Mouse (Mus musculus) hindbrain, embryonic 12.5 days (tissue): ENCODE results near the gene Tank. TPM values are rescaled to one million over a fixed set of nuclear protein-coding genes. Genes with fewer than 3 reads are reported as not detected.

Experiments
- ATAC-seq: fragments of 200-750 bp; cut with Nextera tagmentation; 2 replicates; pipeline ENCODE4 v1.8.0; 2017; ENCODE audit warnings: moderate TSS enrichment; ENCODE audit not compliant: low FRiP score
- H3K27ac ChIP-seq: fragments of 300-500 bp; sonication (generic); 2 replicates; pipeline ENCODE4 v1.5.1; 2016; ENCODE audit warnings: mild to moderate bottlenecking
- H3K27me3 ChIP-seq: fragments of 300-500 bp; sonication (generic); 2 replicates; pipeline ENCODE4 v1.6.1; 2016; ENCODE audit warnings: mild to moderate bottlenecking
- H3K36me3 ChIP-seq: fragments of 300-500 bp; sonication (generic); 2 replicates; pipeline ENCODE4 v1.6.1; 2016; ENCODE audit warnings: mild to moderate bottlenecking
- H3K4me1 ChIP-seq: fragments of 300-500 bp; sonication (generic); 2 replicates; pipeline ENCODE4 v1.6.1; 2016
- H3K4me2 ChIP-seq: fragments of 300-500 bp; sonication (generic); replicated peaks from 2 replicates; pipeline ENCODE4 v1.6.1; 2016; ENCODE audit warnings: mild to moderate bottlenecking
- H3K4me3 ChIP-seq: fragments of 300-500 bp; sonication (generic); 2 replicates; pipeline ENCODE4 v1.5.1; 2016; ENCODE audit warnings: mild to moderate bottlenecking
- H3K9ac ChIP-seq: fragments of 300-500 bp; sonication (generic); 2 replicates; pipeline ENCODE4 v1.6.1; 2016; ENCODE audit warnings: mild to moderate bottlenecking, moderate library complexity
- H3K9me3 ChIP-seq: fragments of 300-500 bp; sonication (generic); replicated peaks from 2 replicates; pipeline ENCODE4 v1.6.1; 2016; ENCODE audit warnings: mild to moderate bottlenecking
- WGBS: fragments of 180-500 bp; shearing (Covaris S2); methylation state at CpG from one replicate; pipeline ENCODE4 v1.1.7; 2016; 5-methylcytosine and 5-hydroxymethylcytosine counted together
- polyA plus RNA-seq: library from polyadenylated mRNA; unstranded; fragments of >200 nt; fragmentation: Nextera tagmentation; extraction: Ambion mirVana; gene quantifications from 2 replicates; pipeline ENCODE4 v1.2.1, GENCODE M21; 2016

Tank gene
- polyA plus RNA-seq, 1 experiment from 2014 or later, result 26.0 TPM

DNA sequence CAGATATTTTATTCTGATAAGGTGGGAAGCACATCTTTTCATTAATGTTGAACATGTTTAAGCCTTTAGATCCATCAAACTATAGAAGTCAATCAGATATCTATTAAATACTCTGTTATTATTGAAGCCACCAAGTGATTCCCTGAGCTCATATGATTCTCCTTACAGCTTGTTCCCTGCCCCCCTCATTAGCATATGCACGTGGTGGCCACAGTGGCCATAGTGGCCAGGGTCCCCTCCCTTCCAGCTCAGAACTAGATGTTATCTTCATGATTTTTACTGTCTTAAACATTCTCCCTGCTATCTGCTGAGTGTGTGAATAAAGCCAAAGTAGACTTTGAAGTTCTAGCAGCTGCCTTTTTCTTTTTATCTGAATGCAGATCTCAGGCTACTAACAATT is 17.3 kb upstream of the Tank start:
- peaks cover 4% of the 10 kb centered on the region; the same call in 1 of the 2 replicates for H3K4me1 ChIP-seq
- no peak overlapping the region for H3K27ac ChIP-seq
- H3K9ac ChIP-seq, result no peak overlapping the region
- no peak overlapping the region for H3K4me2 ChIP-seq
- no peak overlapping the region for H3K4me3 ChIP-seq
- no peaks in the 10 kb centered on the region for H3K27me3 ChIP-seq
- no peak for ATAC-seq
- no peaks in the 10 kb centered on the region for H3K36me3 ChIP-seq
- 3% methylated on average over 1 of the region's 1 CpGs for WGBS
- H3K9me3 ChIP-seq, result no peaks in the 10 kb centered on the region

DNA sequence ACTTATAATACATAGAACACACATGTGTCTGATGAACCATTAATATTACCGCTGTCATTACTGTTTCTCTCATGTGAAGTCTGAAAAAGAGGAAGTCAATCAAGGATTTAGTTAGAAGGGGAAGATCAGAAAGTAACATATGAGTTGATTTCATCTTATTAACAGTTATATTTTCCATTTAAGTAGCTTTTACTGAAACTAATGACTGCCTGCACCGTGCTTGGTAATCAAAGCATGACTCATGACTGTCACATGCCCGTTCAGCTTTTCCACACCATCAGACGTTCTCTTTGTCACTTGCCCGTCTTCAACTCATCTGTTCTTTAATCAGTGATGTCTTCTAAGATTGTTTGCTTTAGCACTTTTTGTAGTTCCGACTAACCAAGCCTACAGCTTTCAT is 15.2 kb upstream of the Tank start:
- WGBS, result 82% methylated on average over 6 of the region's 6 CpGs
- no peak overlapping the region for H3K4me2 ChIP-seq
- no peak overlapping the region for H3K9ac ChIP-seq

DNA sequence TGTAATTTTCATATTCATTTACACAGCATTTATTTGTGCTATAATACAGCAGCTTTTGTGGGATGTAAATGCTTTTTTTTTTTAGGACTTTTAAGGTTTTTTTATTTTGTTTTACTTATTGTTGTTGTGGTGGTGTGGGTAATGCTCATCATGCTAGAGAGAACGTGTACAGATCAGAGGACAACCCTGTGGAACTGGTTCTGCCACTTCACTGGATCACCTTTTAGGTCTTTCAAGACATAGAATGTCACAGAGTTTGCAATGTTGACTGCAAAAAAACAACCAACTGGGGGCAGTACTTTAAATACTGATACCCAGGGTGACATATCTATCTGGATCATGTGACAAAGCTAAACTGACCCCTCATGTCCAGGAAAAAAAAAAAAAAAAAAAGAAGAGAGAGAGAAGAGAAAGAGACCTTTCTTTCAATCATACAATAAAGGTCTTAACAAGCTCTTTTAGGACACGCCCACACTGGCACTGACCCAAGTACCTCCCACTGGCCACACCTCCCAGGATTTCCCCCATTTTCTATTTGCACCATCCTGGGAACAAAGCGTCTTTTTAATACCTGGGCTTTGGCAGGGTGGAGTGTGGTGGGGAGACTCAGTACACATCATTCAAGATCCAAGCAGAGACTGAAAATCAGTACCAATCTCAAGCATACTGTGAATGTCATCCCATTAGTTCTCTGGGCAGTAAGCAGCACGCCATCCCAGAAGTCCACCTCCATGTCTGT is 11.2 kb upstream of the Tank start:
- no peak overlapping the region for H3K4me2 ChIP-seq
- no peaks in the 10 kb centered on the region for H3K9me3 ChIP-seq
- no peak overlapping the region for H3K4me3 ChIP-seq
- H3K4me1 ChIP-seq, result no peaks in the 10 kb centered on the region
- 77% methylated on average over 4 of the region's 4 CpGs for WGBS
- no peak overlapping the region for H3K27ac ChIP-seq
- ATAC-seq, result no peak
- H3K36me3 ChIP-seq, result no peaks in the 10 kb centered on the region
- no peaks in the 10 kb centered on the region for H3K27me3 ChIP-seq
- no peak overlapping the region for H3K9ac ChIP-seq

More for the DNA sequence above, 15.2 kb upstream of the Tank start:
- Histone ChIP-seq H3K4me3 (no peak overlapping the region), H3K9me3 (no peaks in the 10 kb centered on the region), H3K27me3 (no peaks in the 10 kb centered on the region), H3K36me3 (no peaks in the 10 kb centered on the region), H3K4me1 (peaks cover 2% of the 10 kb centered on the region; the same call in 1 of the 2 replicates), H3K27ac (no peak overlapping the region)
- ATAC-seq, result no peak

DNA sequence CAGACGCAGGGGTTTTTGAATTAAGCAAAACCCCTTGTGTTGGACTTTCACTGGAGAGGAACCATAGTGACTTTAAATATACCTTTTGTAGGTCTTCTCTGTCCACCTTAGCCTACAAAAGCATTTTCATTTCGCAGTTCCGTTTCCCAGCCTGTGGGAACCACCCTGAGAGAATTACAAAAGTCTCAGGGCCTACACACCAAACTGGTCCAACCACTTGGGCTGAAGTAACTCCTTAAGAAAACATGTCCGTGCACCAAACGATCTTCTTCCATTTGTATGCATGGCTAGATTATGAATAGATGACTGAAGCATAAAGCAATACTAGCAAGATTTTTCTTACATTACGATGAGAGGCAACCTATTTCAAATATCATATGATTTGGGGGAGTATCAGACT is 9.2 kb upstream of the Tank start:
- no peaks in the 10 kb centered on the region for H3K4me1 ChIP-seq
- no peaks in the 10 kb centered on the region for H3K9me3 ChIP-seq
- H3K27me3 ChIP-seq, result no peaks in the 10 kb centered on the region
- no peak overlapping the region for H3K27ac ChIP-seq
- ATAC-seq, result no peak
- H3K36me3 ChIP-seq, result no peaks in the 10 kb centered on the region
- no peak overlapping the region for H3K4me2 ChIP-seq
- no peak overlapping the region for H3K4me3 ChIP-seq
- H3K9ac ChIP-seq, result no peak overlapping the region
- WGBS, result 88% methylated on average over 6 of the region's 6 CpGs

DNA sequence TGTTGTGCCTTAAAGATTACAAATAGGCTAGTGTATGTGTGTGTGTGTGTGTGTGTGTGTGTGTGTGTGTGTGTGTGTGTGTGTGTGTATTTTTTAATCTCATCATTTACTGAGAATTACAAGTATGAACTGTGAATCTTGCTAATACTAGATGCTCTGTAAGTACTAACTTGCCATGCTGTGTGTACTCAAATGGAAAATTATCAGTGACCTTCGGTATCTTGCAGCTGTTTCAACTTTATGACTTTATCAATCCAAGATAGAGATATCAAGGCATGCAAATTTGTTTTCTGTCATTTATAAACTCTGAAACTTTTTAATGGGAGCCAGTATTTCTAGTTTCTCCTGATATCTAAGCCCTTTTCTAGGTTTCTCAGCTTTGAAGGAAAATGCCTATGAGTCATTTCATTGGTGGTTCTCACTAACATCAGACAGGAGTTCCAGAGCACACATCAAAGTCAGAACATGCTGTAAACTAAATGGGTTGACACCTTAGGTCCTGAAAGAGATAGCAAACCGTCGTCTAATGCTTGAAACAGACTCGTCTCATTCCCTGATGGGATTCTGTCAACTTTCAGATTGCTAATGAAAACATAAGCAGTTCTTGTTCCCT is 6.9 kb upstream of the Tank start:
- no peaks in the 10 kb centered on the region for H3K36me3 ChIP-seq
- no peak overlapping the region for H3K4me3 ChIP-seq
- no peak overlapping the region for H3K9ac ChIP-seq
- no peaks in the 10 kb centered on the region for H3K4me1 ChIP-seq
- no peak for ATAC-seq
- WGBS, result 74% methylated on average over 4 of the region's 4 CpGs
- no peaks in the 10 kb centered on the region for H3K27me3 ChIP-seq
- no peak overlapping the region for H3K27ac ChIP-seq
- no peak overlapping the region for H3K4me2 ChIP-seq
- H3K9me3 ChIP-seq, result no peaks in the 10 kb centered on the region

DNA sequence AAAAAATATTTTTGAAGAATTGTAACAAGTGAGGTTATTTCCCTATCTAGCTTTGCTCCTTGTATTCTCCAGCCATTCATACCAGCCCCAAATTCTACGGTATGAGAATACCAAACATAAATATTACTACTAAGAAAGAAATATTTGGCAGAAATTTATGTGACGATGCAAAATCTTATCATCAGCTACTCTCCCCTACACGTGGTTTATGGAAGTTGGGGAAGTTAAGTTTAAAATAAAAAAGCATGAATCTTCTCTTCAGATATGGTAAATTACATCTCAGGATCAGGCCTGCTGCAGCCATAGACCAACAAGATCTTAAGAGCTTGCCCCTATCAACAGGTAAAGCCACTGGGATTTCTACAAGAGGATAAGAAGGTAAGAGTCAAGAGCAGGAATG is 1.9 kb upstream of the Tank start:
- no peak overlapping the region for H3K27ac ChIP-seq
- H3K4me3 ChIP-seq, result no peak overlapping the region
- H3K9ac ChIP-seq, result no peak overlapping the region
- H3K4me2 ChIP-seq, result no peak overlapping the region
- 91% methylated on average over 3 of the region's 3 CpGs for WGBS
- no peaks in the 10 kb centered on the region for H3K4me1 ChIP-seq
- H3K36me3 ChIP-seq, result no peaks in the 10 kb centered on the region
- ATAC-seq, result no peak
- H3K27me3 ChIP-seq, result no peaks in the 10 kb centered on the region
- no peaks in the 10 kb centered on the region for H3K9me3 ChIP-seq

DNA sequence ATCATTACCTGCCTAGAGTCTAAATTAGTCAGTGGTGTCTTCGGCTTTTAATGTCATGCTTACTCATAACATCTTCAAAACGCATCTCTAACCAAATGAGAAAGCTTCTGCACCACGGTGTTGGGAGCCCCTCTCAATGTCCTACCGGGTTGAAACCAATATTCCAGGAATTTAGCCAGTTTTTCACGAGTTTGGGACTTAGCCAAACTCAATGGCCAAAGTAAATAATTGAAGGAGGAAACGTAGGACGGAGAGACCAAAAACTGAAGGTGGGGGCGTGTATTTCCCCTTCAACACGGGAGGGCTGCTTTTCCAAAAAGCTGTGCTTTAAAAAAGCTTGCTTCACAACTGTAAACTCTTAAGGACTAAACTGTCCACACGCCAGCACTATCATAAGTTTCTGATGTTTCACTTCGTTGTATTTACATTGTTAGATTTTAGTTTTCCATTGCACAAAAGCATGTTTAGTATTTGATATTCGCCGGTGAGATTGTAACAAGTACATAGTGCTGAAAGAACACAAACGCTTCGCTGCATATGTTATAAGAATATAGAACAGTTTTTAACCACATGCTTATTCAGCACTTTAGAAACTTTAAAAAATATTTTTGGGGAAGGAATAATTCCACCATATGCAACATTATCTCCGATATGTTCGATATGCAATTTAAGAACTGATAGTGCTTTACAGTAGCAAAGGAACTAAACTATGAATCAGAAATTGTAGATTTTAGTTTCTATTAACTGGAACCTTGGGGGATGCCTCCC is 1.3 kb upstream of the Tank start:
- H3K9ac ChIP-seq, result no peak overlapping the region
- no peak for ATAC-seq

DNA sequence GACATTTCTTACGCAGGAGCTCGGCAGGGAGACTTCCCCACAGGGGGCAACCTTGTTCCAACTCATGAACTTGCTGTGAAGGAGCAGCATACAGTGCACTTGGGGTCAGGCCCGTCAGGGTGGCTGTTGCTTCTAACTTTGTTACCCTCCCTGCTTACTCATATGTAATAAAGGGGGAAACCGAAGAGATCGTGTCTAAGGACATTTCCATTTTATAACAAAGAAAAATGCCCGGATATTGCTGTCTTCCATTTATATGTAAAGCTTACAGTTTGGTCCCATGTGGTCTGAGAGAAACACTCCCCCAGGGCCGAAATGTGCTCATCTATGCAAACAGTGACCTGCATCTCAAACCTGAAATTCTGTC is 706 bp upstream of the Tank start:
- ATAC-seq, result no peak

More for the DNA sequence above, 1.3 kb upstream of the Tank start:
- Histone ChIP-seq H3K36me3 (no peaks in the 10 kb centered on the region), H3K4me1 (no peaks in the 10 kb centered on the region), H3K9me3 (no peaks in the 10 kb centered on the region), H3K4me2 (no peak overlapping the region), H3K27ac (no peak overlapping the region), H3K27me3 (no peaks in the 10 kb centered on the region), H3K4me3 (no peak overlapping the region)
- WGBS, result 83% methylated on average over 17 of the region's 17 CpGs

DNA sequence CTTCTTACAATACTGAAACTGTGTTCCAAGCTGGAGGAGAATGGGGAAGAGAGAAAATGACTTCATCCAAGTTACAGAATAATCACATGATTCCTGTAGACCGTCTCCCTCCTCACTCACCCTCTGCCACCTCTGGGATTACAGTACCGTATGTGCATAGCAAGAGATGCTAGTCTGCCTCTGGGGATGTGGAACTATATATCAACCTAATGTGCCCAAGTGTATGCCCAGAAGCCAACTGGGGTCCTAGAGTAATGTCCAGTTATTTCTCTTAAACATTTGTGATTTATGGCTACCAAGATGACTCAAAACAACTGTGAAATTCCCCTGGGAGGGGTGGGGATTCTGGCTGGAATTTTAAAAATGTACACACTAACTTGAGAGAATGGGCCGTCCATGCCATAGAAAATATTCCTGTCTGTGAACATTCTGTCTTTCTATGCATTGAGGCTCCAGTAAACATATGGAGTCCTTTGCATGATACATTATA is 1.2 kb downstream of the Tank start:
- no peak overlapping the region for H3K27ac ChIP-seq
- H3K4me1 ChIP-seq, result no peaks in the 10 kb centered on the region
- H3K9ac ChIP-seq, result no peak overlapping the region
- no peak overlapping the region for H3K4me2 ChIP-seq
- no peak overlapping the region for H3K4me3 ChIP-seq
- H3K36me3 ChIP-seq, result no peaks in the 10 kb centered on the region
- no peak for ATAC-seq
- H3K27me3 ChIP-seq, result no peaks in the 10 kb centered on the region
- H3K9me3 ChIP-seq, result no peaks in the 10 kb centered on the region
- 66% methylated on average over 3 of the region's 3 CpGs for WGBS

More for the DNA sequence above, 706 bp upstream of the Tank start:
- H3K27me3 ChIP-seq, result no peaks in the 10 kb centered on the region
- H3K4me3 ChIP-seq, result no peak overlapping the region
- H3K27ac ChIP-seq, result no peak overlapping the region
- H3K9me3 ChIP-seq, result no peaks in the 10 kb centered on the region
- H3K36me3 ChIP-seq, result no peaks in the 10 kb centered on the region
- H3K4me2 ChIP-seq, result no peak overlapping the region
- 66% methylated on average over 7 of the region's 7 CpGs for WGBS
- no peak overlapping the region for H3K9ac ChIP-seq
- H3K4me1 ChIP-seq, result no peaks in the 10 kb centered on the region

DNA sequence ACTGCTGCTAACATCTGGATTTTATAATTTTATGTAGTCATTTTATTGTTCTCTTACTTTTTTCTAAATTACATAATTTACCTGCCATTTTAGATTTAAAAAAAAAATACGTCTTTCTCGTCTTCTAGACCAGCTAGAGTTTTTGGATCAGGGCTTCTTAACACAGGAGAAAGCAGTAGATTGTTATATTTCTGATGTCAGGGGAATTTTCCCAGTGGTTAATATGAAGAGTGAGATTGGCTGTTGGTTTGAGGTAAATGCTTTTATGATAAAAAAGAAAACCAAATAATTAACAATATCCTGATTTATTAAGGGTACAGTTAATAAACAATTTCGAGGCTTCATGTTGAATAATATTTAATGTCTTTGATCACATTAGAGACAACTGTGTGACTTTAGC is 1.7 kb downstream of the Tank start:
- no peaks in the 10 kb centered on the region for H3K27me3 ChIP-seq

DNA sequence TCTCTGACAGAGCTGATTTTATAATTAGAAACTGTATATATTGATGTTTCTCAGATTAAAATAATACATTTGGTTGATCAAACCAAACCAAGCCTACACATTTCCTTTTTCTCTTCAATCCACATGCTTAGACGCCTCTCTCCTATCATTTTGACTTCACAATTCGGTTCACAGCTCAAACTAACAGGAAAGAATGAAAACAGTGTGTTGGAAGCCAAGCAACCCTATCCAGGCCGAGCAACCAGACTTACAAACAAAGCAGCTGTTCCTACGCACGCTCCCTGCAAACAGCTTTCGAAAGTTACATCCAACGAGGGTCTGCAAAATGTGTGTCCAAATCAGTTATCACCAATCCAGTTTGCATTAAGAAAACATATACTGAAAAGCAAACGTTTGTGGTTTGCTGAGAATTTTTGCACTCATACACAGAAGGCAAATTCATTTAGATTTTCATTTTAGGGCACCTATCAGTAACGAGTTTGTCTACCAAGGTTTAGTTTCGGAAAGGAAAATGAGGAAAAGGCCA is 2.2 kb downstream of the Tank start:
- H3K4me1 ChIP-seq, result no peaks in the 10 kb centered on the region
- no peak for ATAC-seq
- 79% methylated on average over 10 of the region's 10 CpGs for WGBS
- no peaks in the 10 kb centered on the region for H3K27me3 ChIP-seq
- no peak overlapping the region for H3K27ac ChIP-seq
- H3K9ac ChIP-seq, result no peak overlapping the region
- no peak overlapping the region for H3K4me3 ChIP-seq
- no peaks in the 10 kb centered on the region for H3K36me3 ChIP-seq
- no peaks in the 10 kb centered on the region for H3K9me3 ChIP-seq
- H3K4me2 ChIP-seq, result no peak overlapping the region

More for the DNA sequence above, 1.7 kb downstream of the Tank start:
- Histone ChIP-seq H3K27ac (no peak overlapping the region), H3K4me1 (no peaks in the 10 kb centered on the region), H3K4me3 (no peak overlapping the region), H3K36me3 (no peaks in the 10 kb centered on the region), H3K9ac (no peak overlapping the region), H3K4me2 (no peak overlapping the region), H3K9me3 (no peaks in the 10 kb centered on the region)
- ATAC-seq, result no peak
- 84% methylated on average over 3 of the region's 3 CpGs for WGBS

DNA sequence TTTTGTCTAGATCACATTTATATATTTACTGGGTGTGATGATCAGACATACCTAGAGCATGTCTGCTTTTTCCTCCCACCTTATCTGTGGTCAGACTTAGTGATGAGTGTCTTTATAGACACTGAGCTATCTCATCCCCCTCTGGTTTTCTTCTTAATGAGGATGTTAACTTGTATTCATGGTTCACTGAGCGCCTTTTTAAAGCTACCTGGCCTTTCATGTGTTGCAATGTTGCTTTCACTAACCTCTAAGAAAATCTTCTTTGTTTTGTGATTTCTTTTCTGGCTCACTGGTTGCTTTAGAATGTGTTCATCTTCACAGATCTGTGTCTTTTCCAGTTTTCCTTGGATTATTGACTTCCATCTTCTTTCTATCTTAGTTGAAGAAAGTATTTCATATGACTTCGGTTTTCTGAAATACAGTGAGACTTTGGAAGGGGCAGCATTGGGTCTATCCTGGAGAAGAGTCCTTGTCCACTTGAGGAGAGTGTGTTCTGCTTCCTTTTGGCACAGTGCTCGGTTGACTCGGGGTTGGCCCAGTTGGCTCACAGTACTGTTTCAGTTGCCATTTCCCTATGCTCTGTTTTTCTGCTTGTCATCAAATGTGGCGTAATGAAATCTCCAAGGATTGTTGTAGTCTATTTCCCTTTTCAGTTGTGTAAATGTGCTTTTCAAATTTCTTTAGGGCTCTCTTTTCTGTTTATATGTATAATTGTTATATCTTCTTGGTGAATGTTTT is 4.4 kb downstream of the Tank start:
- no peaks in the 10 kb centered on the region for H3K4me1 ChIP-seq
- ATAC-seq, result no peak
- no peak overlapping the region for H3K9ac ChIP-seq
- H3K27ac ChIP-seq, result no peak overlapping the region
- no peaks in the 10 kb centered on the region for H3K9me3 ChIP-seq
- no peaks in the 10 kb centered on the region for H3K27me3 ChIP-seq
- H3K4me2 ChIP-seq, result no peak overlapping the region
- no peaks in the 10 kb centered on the region for H3K36me3 ChIP-seq
- no peak overlapping the region for H3K4me3 ChIP-seq
- 87% methylated on average over 5 of the region's 5 CpGs for WGBS
